Mouse (Mus musculus) embryonic fibroblast, embryonic 13.5 days (primary cell): ENCODE results near the gene Macrod1.

Experiments used
- CTCF ChIP-seq: IDR thresholded peaks from 2 replicates; pipeline ENCODE4 v1.5.1; 2011; ENCODE audit warnings: mild to moderate bottlenecking, control low read depth, low read length, moderate library complexity, borderline replicate concordance; ENCODE audit not compliant: insufficient read depth
- POLR2A ChIP-seq: IDR thresholded peaks from 2 replicates; pipeline ENCODE4 v1.6.1; 2011; ENCODE audit warnings: low read depth, mild to moderate bottlenecking, control low read depth, low read length, moderate library complexity

GRCm38 (mm10) chr19:7089842-7090251 is 33.2 kb downstream of the Macrod1 start:
- no peak for TF ChIP-seq POLR2A
- no peak for TF ChIP-seq CTCF
